Mouse (Mus musculus): Measurements from ENCODE around the gene Gchfr. TPM values are rescaled to one million over a fixed set of nuclear protein-coding genes. Genes with fewer than 3 reads are reported as not detected.

Gene Gchfr
- polyA plus RNA-seq, 1 experiment from 2014 or later, result 2.9 TPM

- Histone ChIP-seq H3K4me3 (ENCODE audit: low read depth, low read length) (peak overlapping the region; percentile 42), H3K27ac (ENCODE audit: low read length) (no peak overlapping the region), H3K27me3 (ENCODE audit: control insufficient read depth, insufficient read depth, low read length) (no peaks in the 10 kb centered on the region), H3K36me3 (ENCODE audit: control insufficient read depth, insufficient read depth, low read length) (no peaks in the 10 kb centered on the region; the same call in 1 of the 2 replicates), H3K9me3 (ENCODE audit: control insufficient read depth, low read depth, low read length) (no peaks in the 10 kb centered on the region), H3K4me1 (ENCODE audit: control insufficient read depth, insufficient read depth, low read length) (peaks cover 3% of the 10 kb centered on the region), H3K9ac (replicated peaks; ENCODE audit: low read depth, low read length) (0 out of 2 replicates have a peak overlapping the region, but pooled peaks have one; percentile 36), H3K4me2 (replicated peaks; ENCODE audit: low read depth, low read length) (peak overlapping the region; percentile 96)
- under 1% methylated on average over 26 of the region's 26 CpGs for WGBS
- no peak for ATAC-seq (ENCODE audit: insufficient number of reproducible peaks, insufficient read depth, low FRiP score, low read depth)
Measured at GRCm38 (mm10) chr2:119167866-119168256, 288 bp downstream of the Gchfr start.

- Histone ChIP-seq H3K36me3 (ENCODE audit: control insufficient read depth, insufficient read depth, low read length) (no peaks in the 10 kb centered on the region; the same call in 1 of the 2 replicates), H3K9ac (replicated peaks; ENCODE audit: low read depth, low read length) (no peak overlapping the region), H3K9me3 (ENCODE audit: control insufficient read depth, low read depth, low read length) (no peaks in the 10 kb centered on the region), H3K4me1 (ENCODE audit: control insufficient read depth, insufficient read depth, low read length) (peaks cover 15% of the 10 kb centered on the region), H3K4me3 (ENCODE audit: low read depth, low read length) (no peak overlapping the region), H3K27ac (ENCODE audit: low read length) (no peak overlapping the region), H3K27me3 (ENCODE audit: control insufficient read depth, insufficient read depth, low read length) (no peaks in the 10 kb centered on the region), H3K4me2 (replicated peaks; ENCODE audit: low read depth, low read length) (no peak overlapping the region)
- ATAC-seq (ENCODE audit: insufficient number of reproducible peaks, insufficient read depth, low FRiP score, low read depth), result no peak
- 91% methylated on average over 2 of the region's 2 CpGs for WGBS
Measured at GRCm38 (mm10) chr2:119170282-119170681, 2.7 kb downstream of the Gchfr start.

GRCm38 (mm10) chr2:119171574-119171973 is 4.0 kb downstream of the Gchfr start:
- no peaks in the 10 kb centered on the region for H3K9me3 ChIP-seq (ENCODE audit: control insufficient read depth, low read depth, low read length)
- no peak overlapping the region for H3K9ac ChIP-seq (replicated peaks; ENCODE audit: low read depth, low read length)
- H3K4me1 ChIP-seq (ENCODE audit: control insufficient read depth, insufficient read depth, low read length), result peaks cover 15% of the 10 kb centered on the region
- no peak overlapping the region for H3K4me2 ChIP-seq (replicated peaks; ENCODE audit: low read depth, low read length)
- H3K4me3 ChIP-seq (ENCODE audit: low read depth, low read length), result no peak overlapping the region
- no peak overlapping the region for H3K27ac ChIP-seq (ENCODE audit: low read length)
- WGBS, result 56% methylated on average over 8 of the region's 8 CpGs
- H3K27me3 ChIP-seq (ENCODE audit: control insufficient read depth, insufficient read depth, low read length), result no peaks in the 10 kb centered on the region
- H3K36me3 ChIP-seq (ENCODE audit: control insufficient read depth, insufficient read depth, low read length), result no peaks in the 10 kb centered on the region; the same call in 1 of the 2 replicates
- ATAC-seq (ENCODE audit: insufficient number of reproducible peaks, insufficient read depth, low FRiP score, low read depth), result no peak

- H3K27ac ChIP-seq (ENCODE audit: low read length), result no peak overlapping the region
- H3K9me3 ChIP-seq (ENCODE audit: control insufficient read depth, low read depth, low read length), result no peaks in the 10 kb centered on the region
- no peak overlapping the region for H3K9ac ChIP-seq (replicated peaks; ENCODE audit: low read depth, low read length)
- no peak overlapping the region for H3K4me2 ChIP-seq (replicated peaks; ENCODE audit: low read depth, low read length)
- peaks cover 4% of the 10 kb centered on the region; the same call in 1 of the 2 replicates for H3K36me3 ChIP-seq (ENCODE audit: control insufficient read depth, insufficient read depth, low read length)
- no peaks in the 10 kb centered on the region for H3K27me3 ChIP-seq (ENCODE audit: control insufficient read depth, insufficient read depth, low read length)
- peaks cover 15% of the 10 kb centered on the region for H3K4me1 ChIP-seq (ENCODE audit: control insufficient read depth, insufficient read depth, low read length)
- 91% methylated on average over 7 of the region's 7 CpGs for WGBS
- no peak for ATAC-seq (ENCODE audit: insufficient number of reproducible peaks, insufficient read depth, low FRiP score, low read depth)
- H3K4me3 ChIP-seq (ENCODE audit: low read depth, low read length), result no peak overlapping the region
Measured at GRCm38 (mm10) chr2:119172446-119172845, 4.9 kb downstream of the Gchfr start.

GRCm38 (mm10) chr2:119172862-119173576 is 5.4 kb downstream of the Gchfr start:
- H3K4me1 ChIP-seq (ENCODE audit: control insufficient read depth, insufficient read depth, low read length), result peaks cover 15% of the 10 kb centered on the region
- H3K4me3 ChIP-seq (ENCODE audit: low read depth, low read length), result no peak overlapping the region
- 17% methylated on average over 13 of the region's 13 CpGs for WGBS
- H3K4me2 ChIP-seq (replicated peaks; ENCODE audit: low read depth, low read length), result no peak overlapping the region
- no peaks in the 10 kb centered on the region for H3K9me3 ChIP-seq (ENCODE audit: control insufficient read depth, low read depth, low read length)
- ATAC-seq (ENCODE audit: insufficient number of reproducible peaks, insufficient read depth, low FRiP score, low read depth), result peak; percentile 34; the same call in 1 of the 2 replicates
- no peak overlapping the region for H3K9ac ChIP-seq (replicated peaks; ENCODE audit: low read depth, low read length)
- 0 out of 2 replicates have a peak overlapping the region, but pooled peaks have one; percentile 21 for H3K27ac ChIP-seq (ENCODE audit: low read length)
- H3K36me3 ChIP-seq (ENCODE audit: control insufficient read depth, insufficient read depth, low read length), result peaks cover 4% of the 10 kb centered on the region; the same call in 1 of the 2 replicates
- no peaks in the 10 kb centered on the region for H3K27me3 ChIP-seq (ENCODE audit: control insufficient read depth, insufficient read depth, low read length)

GRCm38 (mm10) chr2:119173991-119174651 is 6.5 kb downstream of the Gchfr start, which contains the start of gene Gm14137:
TSS of gene Gm14137 (plus strand) at chr2:119174509.
- peaks cover 15% of the 10 kb centered on the region for H3K4me1 ChIP-seq (ENCODE audit: control insufficient read depth, insufficient read depth, low read length)
- H3K9me3 ChIP-seq (ENCODE audit: control insufficient read depth, low read depth, low read length), result no peaks in the 10 kb centered on the region
- H3K27me3 ChIP-seq (ENCODE audit: control insufficient read depth, insufficient read depth, low read length), result no peaks in the 10 kb centered on the region
- peaks cover 4% of the 10 kb centered on the region; the same call in 1 of the 2 replicates for H3K36me3 ChIP-seq (ENCODE audit: control insufficient read depth, insufficient read depth, low read length)
- H3K9ac ChIP-seq (replicated peaks; ENCODE audit: low read depth, low read length), result no peak within 1 kb of the TSS
- no peak within 1 kb of the TSS for H3K4me2 ChIP-seq (replicated peaks; ENCODE audit: low read depth, low read length)
- no peak within 1 kb of the TSS for H3K27ac ChIP-seq (ENCODE audit: low read length)
- 61% methylated on average over 8 of the region's 8 CpGs for WGBS
- ATAC-seq (ENCODE audit: insufficient number of reproducible peaks, insufficient read depth, low FRiP score, low read depth), result no peak
- H3K4me3 ChIP-seq (ENCODE audit: low read depth, low read length), result no peak within 1 kb of the TSS

- no peak overlapping the region for H3K27ac ChIP-seq (ENCODE audit: low read length)
Measured at GRCm38 (mm10) chr2:119174866-119175265, 7.3 kb downstream of the Gchfr start.

GRCm38 (mm10) chr2:119175614-119176013 is 8.0 kb downstream of the Gchfr start:
- Histone ChIP-seq H3K4me3 (ENCODE audit: low read depth, low read length) (no peak overlapping the region), H3K27ac (ENCODE audit: low read length) (no peak overlapping the region), H3K4me1 (ENCODE audit: control insufficient read depth, insufficient read depth, low read length) (peaks cover 15% of the 10 kb centered on the region), H3K9me3 (ENCODE audit: control insufficient read depth, low read depth, low read length) (no peaks in the 10 kb centered on the region), H3K9ac (replicated peaks; ENCODE audit: low read depth, low read length) (no peak overlapping the region), H3K4me2 (replicated peaks; ENCODE audit: low read depth, low read length) (no peak overlapping the region), H3K36me3 (ENCODE audit: control insufficient read depth, insufficient read depth, low read length) (peaks cover 11% of the 10 kb centered on the region; the same call in 1 of the 2 replicates), H3K27me3 (ENCODE audit: control insufficient read depth, insufficient read depth, low read length) (no peaks in the 10 kb centered on the region)
- no peak for ATAC-seq (ENCODE audit: insufficient number of reproducible peaks, insufficient read depth, low FRiP score, low read depth)
- WGBS, result 67% methylated on average over 6 of the region's 6 CpGs

More at GRCm38 (mm10) chr2:119174866-119175265, 7.3 kb downstream of the Gchfr start:
- 74% methylated on average over 14 of the region's 14 CpGs for WGBS
- Histone ChIP-seq H3K4me2 (replicated peaks; ENCODE audit: low read depth, low read length) (no peak overlapping the region), H3K36me3 (ENCODE audit: control insufficient read depth, insufficient read depth, low read length) (peaks cover 4% of the 10 kb centered on the region; the same call in 1 of the 2 replicates), H3K9ac (replicated peaks; ENCODE audit: low read depth, low read length) (no peak overlapping the region), H3K4me3 (ENCODE audit: low read depth, low read length) (no peak overlapping the region), H3K9me3 (ENCODE audit: control insufficient read depth, low read depth, low read length) (no peaks in the 10 kb centered on the region), H3K4me1 (ENCODE audit: control insufficient read depth, insufficient read depth, low read length) (peaks cover 15% of the 10 kb centered on the region), H3K27me3 (ENCODE audit: control insufficient read depth, insufficient read depth, low read length) (no peaks in the 10 kb centered on the region)
- ATAC-seq (ENCODE audit: insufficient number of reproducible peaks, insufficient read depth, low FRiP score, low read depth), result no peak

Measured in stomach, embryonic 14.5 days (tissue).